In the genomic region with DNA sequence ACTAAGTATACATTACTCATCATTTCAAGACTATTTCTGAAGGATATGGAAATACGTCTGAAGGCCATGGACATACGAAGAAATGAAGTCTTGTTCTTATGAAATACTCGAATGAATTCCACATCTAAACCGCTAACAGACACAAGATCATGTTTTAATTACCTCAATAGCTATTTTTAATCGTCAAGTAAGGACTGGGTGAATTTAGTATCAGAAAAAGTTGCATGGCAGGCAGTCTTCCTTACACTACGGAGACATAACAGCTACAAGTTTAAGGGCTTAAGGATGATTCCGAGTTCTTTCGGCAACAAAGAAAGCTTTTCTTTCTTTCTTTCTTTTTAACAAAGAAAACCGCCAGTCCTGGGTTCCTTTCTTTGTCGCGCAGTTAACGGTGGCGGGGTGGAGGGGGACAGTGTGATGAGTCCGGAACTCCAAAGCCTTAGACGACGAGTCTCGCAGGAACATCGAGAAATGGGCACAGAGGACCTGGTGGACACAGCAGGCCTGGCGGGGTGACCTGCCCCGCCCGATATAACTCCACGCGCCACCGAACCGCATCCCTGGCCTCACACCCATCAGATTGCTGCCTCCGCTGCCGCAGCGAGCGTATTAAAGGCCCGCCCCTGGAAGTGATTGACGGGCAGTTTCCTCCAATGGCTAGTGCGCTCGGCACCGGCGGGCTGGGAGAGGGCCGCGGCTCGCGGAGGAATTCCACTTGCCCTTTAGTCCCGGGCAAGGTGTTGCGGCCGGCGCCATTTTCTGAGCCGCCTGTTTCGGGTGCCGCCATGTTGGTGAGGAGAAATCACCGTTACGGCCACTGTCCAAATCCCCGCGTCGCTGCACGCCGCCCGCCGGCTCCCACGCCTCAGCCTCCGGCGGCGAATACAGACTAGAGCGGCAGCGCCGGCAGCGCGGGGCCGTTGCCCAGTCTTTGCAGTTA, we compare ENCODE assay signal across 8 mouse cellular contexts. TPM values are rescaled to one million over a fixed set of nuclear protein-coding genes. Genes with fewer than 3 reads are reported as not detected.
A peak's percentile ranks its signal among the peaks of the same experiment; 100 is the strongest.
DNase-seq lines count a peak whose midpoint lies in the region; ATAC-seq lines count a peak whose summit lies in the region.

A gene (plus strand): TSS at position 762 of the 940 bp plus-strand sequence.

- H3K4me2 ChIP-seq in hindbrain, embryonic 11.5 days (replicated peaks; ENCODE audit: low read depth, low read length): peak within 1 kb of the TSS; percentile 32

- H3K27ac ChIP-seq in hindbrain, embryonic 11.5 days (ENCODE audit: low read depth, low read length): peak within 1 kb of the TSS; percentile 98

- no peaks in the 10 kb centered on the region for H3K36me3 ChIP-seq in hindbrain, embryonic 11.5 days (ENCODE audit: control insufficient read depth, insufficient read depth, low read length)

- no peaks in the 10 kb centered on the region for H3K27me3 ChIP-seq in hindbrain, embryonic 11.5 days (ENCODE audit: control insufficient read depth, insufficient read depth, low read length)

- H3K9me3 ChIP-seq in hindbrain, embryonic 11.5 days (ENCODE audit: control insufficient read depth, low read length): no peaks in the 10 kb centered on the region

- DNase-seq in MN1 (ENCODE audit: low spot score): peak; percentile 99
- DNase-seq in cerebellum, adult 9-10 months: peak; percentile 99
- DNase-seq in hindbrain, embryonic 11.5 days (ENCODE audit: low spot score): peak; percentile 99
- DNase-seq in layer of hippocampus, postnatal 10 days (ENCODE audit: low spot score in 2 of 2): peak; percentile 100
- DNase-seq in lung, postnatal 10 days: peak; percentile 99
- peak; percentile 98 for DNase-seq in ovary, postnatal 36 days (ENCODE audit: low spot score)
- DNase-seq in thymus, postnatal 25 days: peak; percentile 98

- ATAC-seq in frontal cortex, adult (ENCODE audit: low TSS enrichment): peak; percentile 97
- peak; percentile 97 for ATAC-seq in hindbrain, embryonic 11.5 days (ENCODE audit: low FRiP score)

- whole genome bisulfite sequencing in hindbrain, embryonic 11.5 days: 1% methylated on average over 65 of the region's 65 CpGs

- H3K4me3 ChIP-seq in hindbrain, embryonic 11.5 days (ENCODE audit: low read depth, low read length): peak within 1 kb of the TSS; percentile 61

- H3K4me1 ChIP-seq in hindbrain, embryonic 11.5 days (replicated peaks; ENCODE audit: control insufficient read depth, insufficient read depth, low read length): 0 out of 2 replicates have a peak, but pooled peaks cover 2% of the 10 kb centered on the region

- peak within 1 kb of the TSS; percentile 96 for H3K9ac ChIP-seq in hindbrain, embryonic 11.5 days (ENCODE audit: low read depth, low read length)

RNA-seq across cellular contexts. Expression of the gene that starts here (rescaled TPM):
- polyA plus RNA-seq in hindbrain, embryonic 11.5 days (2014; fragmentation: Nextera tagmentation; extraction: Ambion mirVana): 1.8 and 2.2 TPM in 2 replicates
- total RNA-seq in layer of hippocampus, postnatal 10 days (2021): 10 to 100 TPM; 13.0 to 13.2 TPM

Comparison
In these comparisons a context has a peak if more than half of its experiments do, and no peak if none do; other contexts are left out.
1. Peak in every context shown above with its lines: DNase-seq, ATAC-seq, H3K4me3 ChIP-seq and H3K27ac ChIP-seq.